ENCODE assay signal across 11 mouse cellular contexts in the genomic region with DNA sequence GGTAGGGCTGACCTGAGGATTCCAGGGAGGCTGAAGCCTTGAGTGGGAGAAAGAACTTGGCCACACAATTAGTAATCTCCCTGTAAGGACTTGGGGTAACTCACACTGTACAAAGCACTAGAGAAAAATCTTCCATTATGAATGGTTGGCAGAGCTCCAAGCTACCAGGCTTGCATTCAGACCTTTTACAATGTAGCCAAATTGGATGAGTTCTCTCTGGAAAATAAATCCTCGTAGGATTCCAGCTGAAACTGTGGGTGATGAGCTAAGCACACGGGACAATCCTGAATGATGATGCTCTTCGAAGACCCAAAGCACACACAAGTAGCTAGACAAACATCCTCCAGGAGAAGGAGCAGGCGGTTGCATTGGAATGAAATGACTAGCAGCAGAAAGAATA. TPM values are rescaled to one million over a fixed set of nuclear protein-coding genes. Genes with fewer than 3 reads are reported as not detected.
DNase-seq lines count a peak whose midpoint lies in the region; ATAC-seq and TF ChIP-seq lines count a peak whose summit lies in the region.
"Had no signal": no experiment of that assay in that cellular context is flagged by ENCODE, and none has a peak within 500 bp of the region (broad histone marks: within the 10 kb centered on the region; RNA-seq: fewer than 3 reads in every experiment).

No protein-coding gene starts in this region.

- WGBS in hindbrain, embryonic 15.5 days, result 49% methylated on average over 4 of the region's 4 CpGs
- WGBS in hindbrain, embryonic 10.5 days, result 87% methylated on average over 4 of the region's 4 CpGs
- 68% methylated on average over 4 of the region's 4 CpGs for WGBS in liver, postnatal 0 days (ENCODE audit: insufficient replicate concordance)

- DNase-seq in hindbrain, embryonic 10.5 days (ENCODE audit: low spot score), result no peak
- DNase-seq in lung, postnatal 14 days, result peak; percentile 21
- no peak for DNase-seq in lung, postnatal 4 days
- peak; percentile 13 for DNase-seq in fibroblast of lung, adult 2 months (ENCODE audit: low read depth)
- DNase-seq in retina, postnatal 1 day, result peak; percentile 58
- no peak for DNase-seq in ovary, postnatal 14 days (ENCODE audit: low spot score)
- no peak for DNase-seq in liver, postnatal 0 days
- DNase-seq: heart, postnatal 14 days; thymus, adult 2 months had no signal

- H3K9ac ChIP-seq in hindbrain, embryonic 15.5 days, result no peak overlapping the region
- no peak overlapping the region for H3K9ac ChIP-seq in liver, postnatal 0 days (replicated peaks)

- 0 out of 2 replicates have a peak overlapping the region, but pooled peaks have one; percentile 14 for H3K27ac ChIP-seq in hindbrain, embryonic 15.5 days (replicated peaks)
- H3K27ac ChIP-seq in hindbrain, embryonic 10.5 days, result no peak overlapping the region
- H3K27ac ChIP-seq in liver, postnatal 0 days (ENCODE audit: low read depth), result no peak overlapping the region
- H3K27ac ChIP-seq: macrophage had no signal

- H3K4me3 ChIP-seq in hindbrain, embryonic 15.5 days, result no peak overlapping the region
- H3K4me3 ChIP-seq in hindbrain, embryonic 10.5 days, result no peak overlapping the region
- no peak overlapping the region for H3K4me3 ChIP-seq in liver, postnatal 0 days (ENCODE audit: low read depth, low read length)

- H3K9me3 ChIP-seq in hindbrain, embryonic 15.5 days, result no peaks in the 10 kb centered on the region
- no peaks in the 10 kb centered on the region for H3K9me3 ChIP-seq in hindbrain, embryonic 10.5 days
- H3K9me3 ChIP-seq in liver, postnatal 0 days (ENCODE audit: low read length), result no peaks in the 10 kb centered on the region

- TF ChIP-seq CTCF in liver, postnatal 0 days (IDR thresholded peaks at IDR 0.05; ENCODE audit: low read depth), result no peak

- TF ChIP-seq EP300 in liver, postnatal 0 days (IDR thresholded peaks at IDR 0.05; ENCODE audit: low read depth), result no peak

- H3K4me1 ChIP-seq in hindbrain, embryonic 15.5 days (replicated peaks), result no peaks in the 10 kb centered on the region
- no peaks in the 10 kb centered on the region for H3K4me1 ChIP-seq in hindbrain, embryonic 10.5 days (replicated peaks)
- no peaks in the 10 kb centered on the region; the same call in 1 of the 2 replicates for H3K4me1 ChIP-seq in liver, postnatal 0 days (ENCODE audit: insufficient read depth)

- ATAC-seq in hindbrain, embryonic 15.5 days (ENCODE audit: low FRiP score, low read depth), result no peak
- ATAC-seq in liver, postnatal 0 days, result no peak

- H3K4me2 ChIP-seq in hindbrain, embryonic 15.5 days, result no peak overlapping the region
- no peak overlapping the region for H3K4me2 ChIP-seq in liver, postnatal 0 days (ENCODE audit: low read depth, low read length)

- no peaks in the 10 kb centered on the region for H3K36me3 ChIP-seq in hindbrain, embryonic 15.5 days
- no peaks in the 10 kb centered on the region for H3K36me3 ChIP-seq in hindbrain, embryonic 10.5 days
- H3K36me3 ChIP-seq in liver, postnatal 0 days (replicated peaks; ENCODE audit: insufficient read depth, low read length), result no peaks in the 10 kb centered on the region

- no peaks in the 10 kb centered on the region for H3K27me3 ChIP-seq in hindbrain, embryonic 15.5 days
- no peaks in the 10 kb centered on the region for H3K27me3 ChIP-seq in hindbrain, embryonic 10.5 days (ENCODE audit: insufficient read depth, poor library complexity, severe bottlenecking)
- H3K27me3 ChIP-seq in liver, postnatal 0 days (ENCODE audit: insufficient read depth, low read length), result no peaks in the 10 kb centered on the region

RNA-seq across cellular contexts. Expression of a gene that starts 7.1 kb away (rescaled TPM):
- polyA plus RNA-seq in hindbrain, embryonic 15.5 days (2015; fragmentation: Nextera tagmentation; extraction: Ambion mirVana), result not detected in 2 replicates
- not detected in 2 replicates for polyA plus RNA-seq in hindbrain, embryonic 10.5 days (2016; fragmentation: Nextera tagmentation; extraction: Ambion mirVana)
- 0.60 and 0.69 TPM in 2 replicates for polyA plus RNA-seq in liver, postnatal 0 days (2015; fragmentation: Nextera tagmentation; extraction: Ambion mirVana)

Comparison
In these comparisons a context has a peak if more than half of its experiments do, and no peak if none do; other contexts are left out.
1. DNase-seq: peak in lung, postnatal 14 days (single experiment), fibroblast of lung, adult 2 months (single experiment) and retina, postnatal 1 day (single experiment); none in hindbrain, embryonic 10.5 days (single experiment), lung, postnatal 4 days (0 of 2), ovary, postnatal 14 days (single experiment) and liver, postnatal 0 days (single experiment).